Mouse (Mus musculus) MEL-GATA-1-ER (cell line): ENCODE data around the gene Anapc2.

ENCODE experiments used
- DNase-seq: peaks from one replicate; pipeline ENCODE4 v3.0.0-alpha.2; 2012; ENCODE audit warnings: low read depth; ENCODE audit errors: extremely low read depth

Gene Anapc2

GRCm38 (mm10) chr2:25267241-25267640 lies 5.0 kb upstream of the Anapc2 start:
- no peak for DNase-seq

DNA sequence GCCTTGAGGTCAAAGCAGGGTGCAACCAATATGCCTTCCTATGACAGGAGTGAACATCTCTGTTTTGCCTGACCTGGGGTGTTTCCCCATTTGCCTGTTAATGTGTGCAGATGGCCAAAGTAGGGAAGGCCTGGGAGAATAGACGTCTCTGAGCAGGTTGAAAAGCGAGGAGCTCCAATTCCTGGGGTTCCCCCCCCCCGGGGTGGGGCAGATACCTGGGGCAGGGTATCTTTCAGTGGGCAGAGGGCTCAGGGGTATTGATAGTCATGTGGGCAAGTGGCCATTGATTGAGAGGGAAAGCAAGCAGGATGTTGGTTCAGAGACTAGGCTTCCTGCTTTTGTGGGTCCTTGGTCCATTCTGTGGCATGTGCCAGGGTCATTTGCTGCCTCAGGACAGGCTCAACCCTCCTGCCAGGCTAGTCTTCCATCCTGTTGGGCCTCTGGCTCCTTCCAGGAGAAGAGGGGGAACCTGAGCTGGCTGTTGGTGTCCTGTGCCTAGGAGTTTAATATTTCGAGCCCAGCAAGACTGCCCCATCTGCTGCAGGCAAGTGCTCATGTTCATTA lies 4.5 kb upstream of the Anapc2 start:
- DNase-seq, result no peak

DNA sequence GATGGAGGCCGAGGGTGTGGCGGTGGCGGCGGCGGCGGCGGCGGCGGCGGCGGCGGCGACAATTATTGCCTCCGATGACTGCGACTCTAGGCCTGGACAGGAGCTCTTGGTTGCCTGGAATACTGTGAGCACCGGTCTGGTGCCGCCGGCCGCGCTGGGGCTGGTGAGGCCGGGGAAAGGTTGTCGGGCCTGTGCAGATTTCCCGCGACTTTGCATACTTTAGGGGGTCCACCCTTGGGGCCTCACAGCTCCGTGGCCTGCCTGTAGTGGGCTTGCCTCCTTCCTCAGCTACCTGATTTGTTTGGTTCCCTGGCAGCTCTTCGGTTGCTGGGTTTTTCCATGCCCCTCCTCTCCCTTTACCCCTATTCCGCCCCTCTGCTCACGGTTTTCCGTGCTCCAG lies 237 bp downstream of the Anapc2 start:
- no peak for DNase-seq

- DNase-seq, result no peak
Measured at GRCm38 (mm10) chr2:25273010-25273409, 732 bp downstream of the Anapc2 start.

GRCm38 (mm10) chr2:25278928-25279882 lies 6.9 kb downstream of the Anapc2 start:
- DNase-seq, result no peak

- no peak for DNase-seq
Measured at GRCm38 (mm10) chr2:25285551-25285950, 13.3 kb downstream of the Anapc2 start.

DNA sequence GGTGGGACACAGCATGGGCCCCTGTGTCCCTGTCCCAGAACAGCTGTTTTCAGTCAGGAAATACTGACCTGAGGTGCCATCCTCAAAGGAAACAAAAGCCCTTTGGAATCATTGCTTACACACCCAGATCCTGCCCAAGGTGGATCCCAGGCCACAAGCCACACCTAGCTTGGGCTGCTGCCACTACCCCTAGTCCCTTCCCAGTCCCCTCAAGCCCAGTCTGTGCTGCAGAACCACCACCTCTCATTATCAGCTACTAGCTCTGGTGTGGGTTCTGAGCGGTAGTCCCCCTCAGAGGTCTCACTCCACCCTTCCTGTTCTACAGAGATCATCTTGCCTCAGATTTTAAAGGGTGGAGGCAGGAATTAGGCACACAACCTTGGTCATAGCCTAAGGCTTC lies 14.0 kb downstream of the Anapc2 start:
- DNase-seq, result no peak

DNA sequence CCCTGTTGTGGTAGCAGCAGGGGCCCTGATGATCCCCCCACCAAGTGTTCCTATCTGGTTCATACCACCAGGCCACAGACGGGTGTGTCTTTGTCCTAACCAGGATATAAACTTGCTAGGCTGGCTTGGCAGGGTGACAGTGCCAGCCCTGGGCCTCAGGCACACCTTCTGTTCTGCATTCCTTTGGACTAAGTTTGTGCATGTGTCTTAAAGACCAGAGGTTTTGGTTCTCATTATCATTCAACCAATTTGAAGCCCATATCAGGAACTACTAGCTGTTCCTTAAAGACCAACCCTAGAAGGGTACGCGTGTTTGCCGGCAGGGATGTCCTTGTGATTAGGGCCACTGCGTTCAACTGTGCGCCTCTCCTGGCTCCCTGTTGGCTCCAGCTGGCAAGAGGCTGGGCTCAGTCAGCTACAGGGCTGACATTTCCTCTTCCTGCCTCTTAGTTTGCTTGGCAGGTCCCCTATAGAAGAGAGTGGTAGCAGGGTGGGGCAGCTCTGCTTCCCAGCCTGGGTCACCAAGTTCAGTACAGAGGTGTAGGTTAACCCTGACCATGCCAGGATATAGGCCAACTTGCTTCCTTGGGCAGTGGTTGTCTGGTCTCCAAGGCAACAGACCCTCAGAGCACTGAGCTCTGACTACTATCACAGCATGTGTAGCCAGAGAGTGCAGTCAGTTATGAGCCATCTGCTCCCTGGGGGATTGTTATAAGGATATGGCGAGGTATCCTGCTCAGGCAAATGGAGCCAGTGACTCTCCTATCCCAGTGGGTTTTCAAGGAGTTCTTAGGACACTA lies 14.8 kb downstream of the Anapc2 start:
- DNase-seq, result no peak

DNA sequence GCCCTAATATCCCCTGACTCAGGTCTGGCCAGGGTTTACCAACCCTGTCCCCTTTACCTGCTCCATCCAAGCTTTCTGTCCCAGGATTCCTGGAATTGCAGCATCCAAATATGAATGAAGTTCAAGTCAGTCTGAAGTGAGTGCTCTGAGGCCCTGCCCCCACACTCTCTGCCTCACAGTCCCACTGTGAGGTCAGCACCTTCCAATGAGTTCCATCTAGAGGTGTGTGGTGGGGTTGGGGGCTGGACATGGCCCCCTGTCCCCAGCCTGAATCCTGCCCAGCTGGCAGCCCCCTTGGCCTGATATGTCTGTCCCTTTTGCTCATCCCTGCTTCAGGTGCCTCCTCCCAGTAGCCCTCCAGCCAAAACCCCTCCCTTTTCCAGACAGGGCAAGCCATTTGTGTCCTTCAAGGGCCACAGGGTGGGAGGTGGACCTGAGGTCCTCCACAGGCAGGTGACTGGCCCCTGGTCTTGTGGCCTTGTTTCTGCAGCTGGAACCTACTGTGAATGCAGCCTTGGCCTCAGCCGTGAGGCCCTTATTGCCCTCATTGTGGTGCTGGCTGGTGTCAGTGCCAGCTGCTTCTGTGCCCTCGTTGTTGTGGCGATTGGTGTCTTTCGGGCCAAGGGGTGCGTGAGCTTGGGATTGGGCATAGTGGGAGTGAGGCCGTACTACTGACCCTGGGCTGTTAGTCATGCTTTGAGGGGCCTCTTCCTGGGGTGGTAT lies 15.8 kb downstream of the Anapc2 start, which contains the start of gene Tmem210:
TSS of gene Tmem210 (plus strand) at position 219 of the 723 bp plus-strand sequence.
- no peak for DNase-seq

GRCm38 (mm10) chr2:25288734-25289345 lies 16.6 kb downstream of the Anapc2 start:
- DNase-seq, result no peak

DNA sequence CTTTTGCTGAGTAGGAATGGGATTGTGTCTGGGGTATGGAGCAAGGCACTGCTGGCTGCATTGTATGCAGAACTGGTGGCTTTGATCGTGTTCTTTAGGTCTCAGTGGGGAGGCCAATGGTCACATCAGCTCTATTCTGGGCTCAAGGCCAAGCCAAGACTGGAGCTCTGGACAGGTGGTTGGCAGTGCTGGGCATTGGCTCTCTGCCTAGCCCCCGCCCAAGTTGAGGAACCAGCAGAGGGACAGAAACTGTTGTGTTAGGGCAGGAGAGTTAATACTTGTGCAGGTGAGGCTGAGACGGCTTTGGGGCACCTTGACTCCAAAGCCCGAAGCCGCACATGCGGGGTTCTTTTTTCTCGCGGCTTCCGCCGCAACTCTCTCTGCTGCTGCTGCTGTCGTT lies 17.4 kb downstream of the Anapc2 start, which contains the start of gene Lrrc26:
TSS of gene Lrrc26 (plus strand) at position 265 of the 400 bp plus-strand sequence.
- no peak for DNase-seq

GRCm38 (mm10) chr2:25290101-25290815 lies 18.0 kb downstream of the Anapc2 start:
- DNase-seq, result no peak

DNA sequence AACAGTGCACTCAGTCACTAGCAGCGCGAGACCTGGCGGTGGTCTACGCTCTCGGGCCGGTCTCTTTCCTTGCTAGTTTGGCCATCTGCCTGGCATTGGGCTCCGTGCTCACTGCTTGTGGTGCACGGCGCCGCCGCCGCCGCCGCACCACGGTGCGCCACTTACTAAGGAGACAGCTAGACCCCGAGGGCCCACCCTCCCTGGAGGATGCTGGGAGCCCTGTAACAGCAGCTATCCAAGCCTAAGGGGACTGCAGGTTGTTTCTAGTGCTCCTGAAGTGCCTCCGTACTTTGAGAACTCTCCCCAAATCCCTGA lies 18.5 kb downstream of the Anapc2 start:
- DNase-seq, result no peak

GRCm38 (mm10) chr2:25291184-25292053 lies 19.1 kb downstream of the Anapc2 start:
- DNase-seq, result no peak

DNA sequence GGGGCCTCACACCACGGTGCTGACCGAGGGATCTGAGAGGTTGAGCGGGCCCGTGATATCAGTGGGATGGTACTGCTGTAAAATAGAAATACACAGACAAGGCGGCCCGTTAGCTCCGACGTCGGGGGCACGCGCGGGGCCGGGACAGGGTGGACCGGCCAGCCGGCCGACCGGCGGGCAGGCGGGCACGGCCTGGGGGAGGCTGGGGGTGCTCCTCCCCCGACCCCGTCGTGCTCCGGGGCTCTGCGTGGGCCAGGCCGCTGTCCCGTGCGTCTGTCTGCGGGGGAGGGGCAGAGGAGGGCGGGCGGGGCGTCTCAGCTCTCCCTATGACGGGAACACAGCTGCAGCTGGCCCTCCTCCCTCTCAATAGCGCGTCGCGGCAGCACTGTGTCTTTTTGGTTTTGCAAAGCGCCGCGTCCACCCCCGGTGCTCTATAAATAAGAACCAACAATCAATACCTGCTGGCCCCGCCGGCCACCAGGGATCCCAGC lies 19.8 kb downstream of the Anapc2 start:
- no peak for DNase-seq

DNA sequence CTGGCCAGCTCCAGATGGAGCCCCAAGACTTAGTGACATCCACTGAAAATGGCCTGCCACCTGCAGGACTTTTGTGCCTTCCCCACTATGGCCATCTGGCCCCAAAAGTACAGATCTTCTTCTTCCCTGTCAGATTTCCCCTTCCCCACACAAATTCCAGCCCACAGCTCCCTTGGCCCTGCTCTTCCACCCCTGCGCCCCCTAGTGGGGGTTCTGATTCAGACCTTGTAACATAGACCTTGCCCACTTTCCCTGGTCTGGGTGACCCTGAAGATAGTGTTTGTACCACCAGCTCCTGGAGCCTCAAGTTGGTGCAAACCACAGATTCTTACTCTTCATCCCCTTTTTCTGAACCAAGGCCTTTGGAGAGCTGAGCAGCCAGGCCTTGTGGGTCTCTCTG lies 20.6 kb downstream of the Anapc2 start:
- no peak for DNase-seq

GRCm38 (mm10) chr2:25293706-25294105 lies 21.4 kb downstream of the Anapc2 start:
- no peak for DNase-seq

DNA sequence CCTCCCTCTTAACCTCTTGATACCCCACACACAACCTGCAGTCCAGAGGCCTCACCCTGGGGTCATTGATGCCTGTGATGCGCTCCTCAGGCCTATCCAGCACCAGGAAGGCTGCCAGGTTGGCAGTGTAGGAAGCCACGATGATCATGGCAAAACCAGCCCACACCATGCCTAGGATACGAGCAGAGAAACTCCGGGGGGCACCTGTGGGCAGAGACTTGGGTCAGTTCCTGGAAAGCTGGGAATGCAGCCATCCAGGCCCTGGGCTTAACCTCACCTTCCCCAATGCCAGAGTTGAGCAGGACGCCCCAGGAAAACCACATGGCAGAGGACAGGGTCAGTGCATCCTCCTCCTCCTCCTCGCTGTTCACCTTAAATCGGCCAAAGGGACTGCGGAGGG lies 24.8 kb downstream of the Anapc2 start:
- no peak for DNase-seq

GRCm38 (mm10) chr2:25298046-25298445 lies 25.8 kb downstream of the Anapc2 start:
- DNase-seq, result no peak
